Mouse (Mus musculus) small intestine, adult 2 months (tissue): ENCODE results near the gene Zfp286.

Source experiments
- CTCF ChIP-seq: fragments of 200-500 bp; IDR thresholded peaks from 2 replicates; pipeline ENCODE4 v1.5.1; 2012; ENCODE audit warnings: low read depth, mild to moderate bottlenecking, control low read depth, inconsistent platforms, low read length, moderate library complexity, mixed read lengths; ENCODE audit not compliant: insufficient replicate concordance, insufficient read length; ENCODE audit errors: extremely low read depth
- POLR2A ChIP-seq: fragments of 200-500 bp; IDR thresholded peaks from 2 replicates; pipeline ENCODE4 v1.6.1; 2012; ENCODE audit warnings: low read depth, mild to moderate bottlenecking, control low read depth, inconsistent platforms, low read length, moderate library complexity

DNA sequence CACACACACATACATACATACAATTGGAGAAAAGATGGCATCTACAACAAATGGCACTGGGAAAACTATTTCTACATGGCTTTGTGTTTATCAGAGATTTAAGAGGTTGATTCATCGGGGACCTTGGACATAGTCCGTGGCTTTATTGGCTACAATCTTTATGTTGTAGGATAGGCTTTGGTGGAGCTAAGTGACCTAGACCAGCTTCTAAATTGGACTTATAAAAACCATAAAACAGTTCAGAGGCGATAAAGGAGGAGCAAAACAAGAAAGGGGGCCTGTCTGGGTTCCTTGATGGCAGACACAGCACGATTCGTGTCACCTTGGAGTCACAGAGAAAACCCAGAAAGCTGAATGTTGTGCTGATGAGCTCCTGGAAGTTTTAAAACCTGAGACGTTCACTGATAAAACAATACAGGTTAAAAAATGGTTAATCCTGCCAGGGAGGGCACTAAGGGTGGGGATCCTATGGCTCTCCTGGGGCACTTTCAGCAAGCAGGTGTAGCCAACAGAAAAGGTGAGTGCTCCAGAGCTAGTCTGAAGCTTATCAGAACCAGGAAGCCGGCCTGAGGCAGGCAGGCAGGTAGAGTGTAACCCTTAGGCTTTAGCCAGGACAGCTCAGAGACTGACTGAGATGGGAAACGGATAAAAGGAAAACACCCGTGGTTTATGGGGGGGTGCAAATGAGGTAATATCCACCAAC, 28.4 kb downstream of the Zfp286 start:
- TF ChIP-seq POLR2A = no peak
- no peak for TF ChIP-seq CTCF
